ENCODE assay signal across 19 mouse cellular contexts in the genomic region with DNA sequence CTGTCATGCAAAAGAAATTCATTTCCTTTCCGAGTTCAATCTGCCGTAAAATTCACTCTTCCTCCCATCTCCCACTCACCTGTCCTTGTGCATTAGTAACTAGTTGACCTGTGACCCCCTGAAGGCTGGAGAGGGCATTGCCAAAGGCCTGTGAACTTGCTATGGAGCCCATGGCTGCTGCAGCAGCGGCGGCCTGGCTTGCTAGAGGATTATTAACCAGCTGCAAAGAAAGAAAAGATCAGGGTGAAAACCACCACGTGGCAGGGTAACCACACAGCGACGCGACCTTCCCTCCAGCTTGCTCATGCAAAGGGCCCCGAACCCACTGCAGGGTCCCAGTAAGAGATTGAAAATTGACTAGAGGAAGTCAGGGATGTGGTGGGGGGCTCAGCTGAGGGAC.
A peak's percentile ranks its signal among the peaks of the same experiment; 100 is the strongest.
DNase-seq lines count a peak whose midpoint lies in the region; ATAC-seq lines count a peak whose summit lies in the region.
"Had no signal": no experiment of that assay in that cellular context is flagged by ENCODE, and none has a peak within 500 bp of the region (broad histone marks: within the 10 kb centered on the region; RNA-seq: fewer than 3 reads in every experiment).

No protein-coding gene starts in this region.

- no peaks in the 10 kb centered on the region for H3K36me3 ChIP-seq in midbrain, embryonic 11.5 days (ENCODE audit: control insufficient read depth, insufficient read depth, low read length)
- no peaks in the 10 kb centered on the region for H3K36me3 ChIP-seq in midbrain, embryonic 15.5 days (replicated peaks)
- H3K36me3 ChIP-seq: forebrain, embryonic 12.5 days; limb, embryonic 13.5 days; neural tube, embryonic 15.5 days had no signal

- H3K9ac ChIP-seq in midbrain, embryonic 11.5 days (ENCODE audit: low read length) = 0 out of 2 replicates have a peak overlapping the region, but pooled peaks have one; percentile 28
- H3K9ac ChIP-seq in midbrain, embryonic 15.5 days = no peak overlapping the region
- H3K9ac ChIP-seq: forebrain, embryonic 12.5 days; limb, embryonic 13.5 days; lung, embryonic 14.5 days; neural tube, embryonic 15.5 days had no signal

- H3K4me3 ChIP-seq in midbrain, embryonic 11.5 days (ENCODE audit: low read depth, low read length) = no peak overlapping the region
- no peak overlapping the region for H3K4me3 ChIP-seq in midbrain, embryonic 15.5 days
- H3K4me3 ChIP-seq: forebrain, embryonic 12.5 days; left cerebral cortex, adult 2 months; limb, embryonic 13.5 days; neural tube, embryonic 15.5 days had no signal

- peaks cover 4% of the 10 kb centered on the region; the same call in 1 of the 2 replicates for H3K4me1 ChIP-seq in midbrain, embryonic 11.5 days (ENCODE audit: control insufficient read depth, insufficient read depth, low read length)
- peaks cover 4% of the 10 kb centered on the region; the same call in 1 of the 2 replicates for H3K4me1 ChIP-seq in midbrain, embryonic 15.5 days

- 35% methylated on average over 9 of the region's 9 CpGs for WGBS in midbrain, embryonic 11.5 days
- 34% methylated on average over 9 of the region's 9 CpGs for WGBS in midbrain, embryonic 15.5 days

- DNase-seq in embryo, embryonic 10 days (ENCODE audit: low spot score) = peak; percentile 11
- DNase-seq in embryo, embryonic 9.5 days (ENCODE audit: extremely low spot score) = no peak
- DNase-seq in midbrain, embryonic 11.5 days (ENCODE audit: low spot score, missing footprints) = no peak
- peak; percentile 25 for DNase-seq in kidney, postnatal 10 days
- DNase-seq in retina, postnatal 1 day = peak; percentile 19
- DNase-seq in layer of hippocampus, postnatal 14 days (ENCODE audit: low spot score in 2 of 2) = no peak
- no peak for DNase-seq in urinary bladder, postnatal 36 days (ENCODE audit: low spot score in 2 of 2)
- DNase-seq: cerebellum, adult 11-12 months; lung, embryonic 14.5 days; right cerebral cortex, adult 18-20 months; spleen, adult 18-20 months; thymus, postnatal 14 days had no signal

- H3K9me3 ChIP-seq in midbrain, embryonic 11.5 days (ENCODE audit: control insufficient read depth, low read length) = no peaks in the 10 kb centered on the region
- H3K9me3 ChIP-seq in midbrain, embryonic 15.5 days = no peaks in the 10 kb centered on the region
- H3K9me3 ChIP-seq: forebrain, embryonic 12.5 days; limb, embryonic 13.5 days; neural tube, embryonic 15.5 days had no signal

- peak; percentile 33; the same call in 1 of the 2 replicates for ATAC-seq in midbrain, embryonic 11.5 days (ENCODE audit: low FRiP score)
- no peak for ATAC-seq in midbrain, embryonic 15.5 days (replicated peaks)
- ATAC-seq: activated CD4-positive, CD25-positive, alpha-beta regulatory T cell, adult 4 months had no signal

- no peak overlapping the region for H3K4me2 ChIP-seq in midbrain, embryonic 11.5 days
- H3K4me2 ChIP-seq in midbrain, embryonic 15.5 days = no peak overlapping the region
- H3K4me2 ChIP-seq: forebrain, embryonic 12.5 days; limb, embryonic 13.5 days; lung, embryonic 14.5 days; neural tube, embryonic 15.5 days had no signal

- H3K27ac ChIP-seq in midbrain, embryonic 11.5 days (ENCODE audit: low read depth, low read length) = no peak overlapping the region
- H3K27ac ChIP-seq in midbrain, embryonic 15.5 days = no peak overlapping the region
- H3K27ac ChIP-seq: forebrain, embryonic 12.5 days; left cerebral cortex, adult 2 months; limb, embryonic 13.5 days; macrophage; neural tube, embryonic 15.5 days had no signal

- no peaks in the 10 kb centered on the region for H3K27me3 ChIP-seq in midbrain, embryonic 11.5 days (ENCODE audit: control insufficient read depth, insufficient read depth, low read length)
- H3K27me3 ChIP-seq in midbrain, embryonic 15.5 days (replicated peaks) = no peaks in the 10 kb centered on the region
- H3K27me3 ChIP-seq: forebrain, embryonic 12.5 days; limb, embryonic 13.5 days; neural tube, embryonic 15.5 days had no signal

Comparison
In these comparisons a context has a peak if more than half of its experiments do, and no peak if none do; other contexts are left out.
1. DNase-seq: peak in embryo, embryonic 10 days (single experiment), kidney, postnatal 10 days (single experiment) and retina, postnatal 1 day (single experiment); none in embryo, embryonic 9.5 days (single experiment), midbrain, embryonic 11.5 days (single experiment), layer of hippocampus, postnatal 14 days (0 of 2) and urinary bladder, postnatal 36 days (0 of 2).